Mouse (Mus musculus) liver, embryonic 12.5 days (tissue): ENCODE results near the gene Zdhhc13. TPM values are rescaled to one million over a fixed set of nuclear protein-coding genes. Genes with fewer than 3 reads are reported as not detected.

Experiments
- ATAC-seq: fragments of 200-750 bp; cut with Nextera tagmentation; 2 replicates; pipeline ENCODE4 v1.8.0; 2017; ENCODE audit warnings: moderate number of reproducible peaks, mild to moderate bottlenecking, moderate library complexity
- H3K27ac ChIP-seq: fragments of 300-500 bp; sonication (generic); 2 replicates; pipeline ENCODE4 v1.5.1; 2016; ENCODE audit warnings: mild to moderate bottlenecking
- H3K27me3 ChIP-seq: fragments of 300-500 bp; sonication (generic); replicated peaks from 2 replicates; pipeline ENCODE4 v1.6.1; 2016; ENCODE audit warnings: mild to moderate bottlenecking, moderate library complexity
- H3K36me3 ChIP-seq: fragments of 300-500 bp; sonication (generic); 2 replicates; pipeline ENCODE4 v1.6.1; 2016; ENCODE audit warnings: mild to moderate bottlenecking, moderate library complexity
- H3K4me1 ChIP-seq: fragments of 300-500 bp; sonication (generic); 2 replicates; pipeline ENCODE4 v1.6.1; 2016
- H3K4me2 ChIP-seq: fragments of 300-500 bp; sonication (generic); 2 replicates; pipeline ENCODE4 v1.6.1; 2016; ENCODE audit warnings: mild to moderate bottlenecking, moderate library complexity
- H3K4me3 ChIP-seq: fragments of 300-500 bp; sonication (generic); 2 replicates; pipeline ENCODE4 v1.5.1; 2016; ENCODE audit warnings: mild to moderate bottlenecking, moderate library complexity
- H3K9ac ChIP-seq: fragments of 300-500 bp; sonication (generic); 2 replicates; pipeline ENCODE4 v1.6.1; 2016; ENCODE audit warnings: mild to moderate bottlenecking, moderate library complexity
- H3K9me3 ChIP-seq: fragments of 300-500 bp; sonication (generic); replicated peaks from 2 replicates; pipeline ENCODE4 v1.6.1; 2016; ENCODE audit warnings: mild to moderate bottlenecking, moderate library complexity
- WGBS: fragments of 180-500 bp; shearing (Covaris S2); methylation state at CpG from one replicate; pipeline ENCODE4 v1.1.7; 2016; ENCODE audit not compliant: insufficient replicate concordance; 5-methylcytosine and 5-hydroxymethylcytosine counted together
- polyA plus RNA-seq: library from polyadenylated mRNA; unstranded; fragments of >200 nt; fragmentation: Nextera tagmentation; extraction: Ambion mirVana; gene quantifications from 2 replicates; pipeline ENCODE4 v1.2.1, GENCODE M21; 2016

The Zdhhc13 gene
- polyA plus RNA-seq, 1 experiment from 2014 or later = 22.5 TPM

- Histone ChIP-seq H3K4me2 (no peak within 1 kb of the TSS), H3K4me1 (peaks cover 8% of the 10 kb centered on the region; the same call in 1 of the 2 replicates), H3K9me3 (no peaks in the 10 kb centered on the region), H3K9ac (no peak within 1 kb of the TSS), H3K27ac (no peak within 1 kb of the TSS), H3K36me3 (no peaks in the 10 kb centered on the region), H3K27me3 (no peaks in the 10 kb centered on the region), H3K4me3 (no peak within 1 kb of the TSS)
- WGBS = 57% methylated on average over 11 of the region's 11 CpGs
- ATAC-seq = no peak
Observed at GRCm38 (mm10) chr7:48847820-48848650, 59.2 kb downstream of the Zdhhc13 start, which contains the start of gene Csrp3. TSS of gene Csrp3 (minus strand) at chr7:48848033.

GRCm38 (mm10) chr7:48851529-48852104, 62.8 kb downstream of the Zdhhc13 start:
- Histone ChIP-seq H3K4me1 (peaks cover 10% of the 10 kb centered on the region; the same call in 1 of the 2 replicates), H3K4me3 (no peak overlapping the region), H3K9ac (no peak overlapping the region), H3K9me3 (no peaks in the 10 kb centered on the region), H3K27ac (no peak overlapping the region), H3K27me3 (no peaks in the 10 kb centered on the region), H3K36me3 (no peaks in the 10 kb centered on the region), H3K4me2 (no peak overlapping the region)
- WGBS = 81% methylated on average over 6 of the region's 6 CpGs
- ATAC-seq = no peak

GRCm38 (mm10) chr7:48853496-48853895, 64.7 kb downstream of the Zdhhc13 start:
- no peak for ATAC-seq
- Histone ChIP-seq H3K36me3 (no peaks in the 10 kb centered on the region), H3K9me3 (no peaks in the 10 kb centered on the region), H3K4me3 (no peak overlapping the region), H3K9ac (no peak overlapping the region), H3K27ac (no peak overlapping the region), H3K4me1 (peaks cover 10% of the 10 kb centered on the region; the same call in 1 of the 2 replicates), H3K27me3 (no peaks in the 10 kb centered on the region), H3K4me2 (no peak overlapping the region)
- 68% methylated on average over 13 of the region's 13 CpGs for WGBS

GRCm38 (mm10) chr7:48855461-48855860, 66.7 kb downstream of the Zdhhc13 start:
- Histone ChIP-seq H3K4me2 (no peak overlapping the region), H3K4me1 (peaks cover 10% of the 10 kb centered on the region; the same call in 1 of the 2 replicates), H3K4me3 (no peak overlapping the region), H3K36me3 (no peaks in the 10 kb centered on the region), H3K9ac (no peak overlapping the region), H3K27ac (no peak overlapping the region), H3K27me3 (no peaks in the 10 kb centered on the region), H3K9me3 (no peaks in the 10 kb centered on the region)
- ATAC-seq = no peak
- WGBS = 80% methylated on average over 3 of the region's 3 CpGs

GRCm38 (mm10) chr7:48858257-48858656, 69.5 kb downstream of the Zdhhc13 start:
- H3K36me3 ChIP-seq = no peaks in the 10 kb centered on the region
- H3K4me3 ChIP-seq = no peak overlapping the region
- no peaks in the 10 kb centered on the region for H3K9me3 ChIP-seq
- no peak overlapping the region for H3K9ac ChIP-seq
- WGBS = 55% methylated on average over 1 of the region's 1 CpGs
- no peak for ATAC-seq
- H3K4me1 ChIP-seq = peaks cover 9% of the 10 kb centered on the region
- H3K4me2 ChIP-seq = no peak overlapping the region
- H3K27me3 ChIP-seq = no peaks in the 10 kb centered on the region
- H3K27ac ChIP-seq = no peak overlapping the region

GRCm38 (mm10) chr7:48859362-48859761, 70.6 kb downstream of the Zdhhc13 start:
- Histone ChIP-seq H3K4me3 (no peak overlapping the region), H3K9ac (no peak overlapping the region), H3K27ac (no peak overlapping the region), H3K4me1 (peaks cover 9% of the 10 kb centered on the region), H3K4me2 (no peak overlapping the region), H3K27me3 (no peaks in the 10 kb centered on the region), H3K36me3 (peaks cover 5% of the 10 kb centered on the region; the same call in 1 of the 2 replicates), H3K9me3 (no peaks in the 10 kb centered on the region)
- no peak for ATAC-seq
- WGBS = 22% methylated on average over 4 of the region's 4 CpGs

- no peaks in the 10 kb centered on the region for H3K27me3 ChIP-seq
- H3K36me3 ChIP-seq = peaks cover 21% of the 10 kb centered on the region
- no peak overlapping the region for H3K9ac ChIP-seq
- ATAC-seq = no peak
- no peak overlapping the region for H3K4me3 ChIP-seq
- 61% methylated on average over 1 of the region's 1 CpGs for WGBS
- H3K4me2 ChIP-seq = no peak overlapping the region
- H3K4me1 ChIP-seq = peaks cover 22% of the 10 kb centered on the region
- no peaks in the 10 kb centered on the region for H3K9me3 ChIP-seq
- no peak overlapping the region for H3K27ac ChIP-seq
Observed at GRCm38 (mm10) chr7:48860948-48861347, 72.1 kb downstream of the Zdhhc13 start.

- 67% methylated on average over 4 of the region's 4 CpGs for WGBS
- H3K27me3 ChIP-seq = no peaks in the 10 kb centered on the region
- H3K9me3 ChIP-seq = no peaks in the 10 kb centered on the region
- no peak overlapping the region for H3K4me3 ChIP-seq
- peaks cover 30% of the 10 kb centered on the region for H3K36me3 ChIP-seq
- no peak overlapping the region for H3K27ac ChIP-seq
- no peak overlapping the region for H3K4me2 ChIP-seq
- peaks cover 22% of the 10 kb centered on the region for H3K4me1 ChIP-seq
- no peak overlapping the region for H3K9ac ChIP-seq
- no peak for ATAC-seq
Observed at GRCm38 (mm10) chr7:48861796-48862195, 73.0 kb downstream of the Zdhhc13 start.

- no peak for ATAC-seq
- H3K4me3 ChIP-seq = no peak overlapping the region
- H3K27me3 ChIP-seq = no peaks in the 10 kb centered on the region
- H3K9ac ChIP-seq = no peak overlapping the region
- no peak overlapping the region for H3K4me2 ChIP-seq
- H3K9me3 ChIP-seq = no peaks in the 10 kb centered on the region
- no peak overlapping the region for H3K27ac ChIP-seq
- H3K4me1 ChIP-seq = peaks cover 22% of the 10 kb centered on the region
- H3K36me3 ChIP-seq = peaks cover 54% of the 10 kb centered on the region
Observed at GRCm38 (mm10) chr7:48864199-48864598, 75.4 kb downstream of the Zdhhc13 start.

GRCm38 (mm10) chr7:48864671-48865458, 76.1 kb downstream of the Zdhhc13 start:
- Histone ChIP-seq H3K4me1 (peaks cover 22% of the 10 kb centered on the region), H3K27me3 (no peaks in the 10 kb centered on the region), H3K9me3 (no peaks in the 10 kb centered on the region), H3K36me3 (peaks cover 60% of the 10 kb centered on the region), H3K27ac (no peak overlapping the region), H3K9ac (no peak overlapping the region), H3K4me2 (no peak overlapping the region), H3K4me3 (no peak overlapping the region)
- peak; percentile 31; the same call in 1 of the 2 replicates for ATAC-seq
- WGBS = 49% methylated on average over 9 of the region's 9 CpGs

- Histone ChIP-seq H3K36me3 (peaks cover 87% of the 10 kb centered on the region), H3K27me3 (no peaks in the 10 kb centered on the region), H3K9me3 (no peaks in the 10 kb centered on the region), H3K4me3 (no peak overlapping the region), H3K4me2 (no peak overlapping the region), H3K4me1 (peaks cover 14% of the 10 kb centered on the region), H3K27ac (no peak overlapping the region), H3K9ac (no peak overlapping the region)
- ATAC-seq = no peak
- WGBS = 89% methylated on average over 18 of the region's 18 CpGs
Observed at GRCm38 (mm10) chr7:48867576-48867975, 78.8 kb downstream of the Zdhhc13 start.

GRCm38 (mm10) chr7:48870144-48870543, 81.3 kb downstream of the Zdhhc13 start:
- Histone ChIP-seq H3K4me2 (no peak overlapping the region), H3K9me3 (no peaks in the 10 kb centered on the region), H3K4me3 (no peak overlapping the region), H3K4me1 (peaks cover 6% of the 10 kb centered on the region), H3K27me3 (no peaks in the 10 kb centered on the region), H3K27ac (no peak overlapping the region), H3K9ac (no peak overlapping the region), H3K36me3 (peaks cover 100% of the 10 kb centered on the region)
- WGBS = 90% methylated on average over 6 of the region's 6 CpGs
- no peak for ATAC-seq
